Mouse (Mus musculus) hindbrain, embryonic 14.5 days (tissue): ENCODE results near the gene Zbtb41. TPM values are rescaled to one million over a fixed set of nuclear protein-coding genes. Genes with fewer than 3 reads are reported as not detected.
"Not testable (repeated sequence)": the region's sequence is repeated elsewhere in the genome, so short reads cannot be mapped to it uniquely, and the experiment has no call there.

Source experiments
- ATAC-seq: fragments of 200-750 bp; cut with Nextera tagmentation; 2 replicates; pipeline ENCODE4 v1.8.0; 2017; ENCODE audit warnings: moderate number of reproducible peaks, mild to moderate bottlenecking, moderate TSS enrichment, moderate library complexity; ENCODE audit not compliant: low FRiP score
- DNase-seq: peaks from one replicate; pipeline ENCODE4 v3.0.0-alpha.2; 2015; ENCODE audit warnings: low spot score
- H3K27ac ChIP-seq: fragments of 300-500 bp; sonication (generic); 2 replicates; pipeline ENCODE4 v1.5.1; 2014; ENCODE audit warnings: mild to moderate bottlenecking, moderate library complexity
- H3K27me3 ChIP-seq: fragments of 300-500 bp; sonication (generic); 2 replicates; pipeline ENCODE4 v1.6.1; 2014; ENCODE audit warnings: mild to moderate bottlenecking, low read length, mixed read lengths; ENCODE audit not compliant: control insufficient read depth, insufficient read depth
- H3K36me3 ChIP-seq: fragments of 300-500 bp; sonication (generic); replicated peaks from 2 replicates; pipeline ENCODE4 v1.6.1; 2014; ENCODE audit not compliant: control insufficient read depth, insufficient read depth
- H3K4me1 ChIP-seq: fragments of 300-500 bp; sonication (generic); replicated peaks from 2 replicates; pipeline ENCODE4 v1.6.1; 2014; ENCODE audit warnings: antibody characterized with exemption, low read length, mixed read lengths; ENCODE audit not compliant: control insufficient read depth, insufficient read depth
- H3K4me2 ChIP-seq: fragments of 300-500 bp; sonication (generic); replicated peaks from 2 replicates; pipeline ENCODE4 v1.6.1; 2014; ENCODE audit warnings: mild to moderate bottlenecking, moderate library complexity
- H3K4me3 ChIP-seq: fragments of 300-500 bp; sonication (generic); replicated peaks from 2 replicates; pipeline ENCODE4 v1.5.1; 2014; ENCODE audit warnings: mild to moderate bottlenecking, low read length
- H3K9ac ChIP-seq: fragments of 300-500 bp; sonication (generic); 2 replicates; pipeline ENCODE4 v1.6.1; 2014
- H3K9me3 ChIP-seq: fragments of 300-500 bp; sonication (generic); 2 replicates; pipeline ENCODE4 v1.6.1; 2016; ENCODE audit warnings: low read length; ENCODE audit not compliant: control insufficient read depth
- WGBS: fragments of 180-500 bp; shearing (Covaris S2); extraction: QIAGEN DNeasy Blood & Tissue Kit; methylation state at CpG from one replicate; pipeline ENCODE4 v1.1.7; 2014; 5-methylcytosine and 5-hydroxymethylcytosine counted together
- polyA plus RNA-seq: library from polyadenylated mRNA; unstranded; fragments of >200 nt; fragmentation: Nextera tagmentation; extraction: Ambion mirVana; gene quantifications from 2 replicates; pipeline ENCODE4 v1.2.1, GENCODE M21; 2014

Zbtb41 gene
- polyA plus RNA-seq, 1 experiment from 2014 or later: 25.5 TPM

DNA sequence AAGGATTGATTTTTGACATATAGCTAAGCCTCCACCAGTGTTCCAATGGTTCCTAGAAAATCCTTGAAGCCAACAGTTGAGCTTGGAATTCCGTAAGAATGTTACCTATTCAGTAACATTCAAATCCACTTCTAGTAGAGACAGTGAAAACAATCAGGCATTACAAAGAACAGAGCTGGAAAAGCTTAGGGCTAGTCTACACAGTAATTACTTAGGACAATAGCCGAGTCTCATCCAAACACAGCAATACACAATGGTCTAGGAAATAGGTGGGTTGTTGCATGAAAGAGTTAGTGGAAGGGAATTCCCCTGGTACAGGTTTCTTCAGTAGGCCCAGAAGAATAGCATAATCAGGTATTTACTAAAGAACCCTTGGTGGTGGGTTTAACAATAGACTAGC is 9.7 kb upstream of the Zbtb41 start:
- H3K27ac ChIP-seq, H3K9ac ChIP-seq, DNase-seq, H3K4me1 ChIP-seq, H3K36me3 ChIP-seq, H3K4me2 ChIP-seq, ATAC-seq, H3K9me3 ChIP-seq, H3K4me3 ChIP-seq, H3K27me3 ChIP-seq: not testable (repeated sequence)
- WGBS: 88% methylated on average over 2 of the region's 2 CpGs

DNA sequence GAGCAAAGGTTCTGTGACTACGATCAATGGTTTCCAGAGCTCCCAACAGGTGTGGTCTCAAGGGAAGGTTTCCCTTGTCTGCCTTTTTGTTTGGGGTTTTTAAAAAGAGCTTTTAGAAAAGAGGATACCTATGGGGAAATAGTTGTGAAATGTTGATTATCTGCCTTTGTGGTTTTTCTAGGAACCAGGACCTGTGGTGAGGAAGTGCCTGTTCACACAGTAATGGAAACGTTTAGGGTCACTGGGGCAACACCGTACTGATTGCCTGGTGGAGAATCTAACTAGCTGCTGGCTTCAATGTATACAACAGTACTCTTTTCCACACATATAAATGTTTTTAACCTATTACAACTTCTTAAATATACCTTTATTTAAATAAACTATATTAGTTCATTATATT is 8.6 kb upstream of the Zbtb41 start:
- Histone ChIP-seq H3K9ac (no peak overlapping the region), H3K4me2 (no peak overlapping the region), H3K27ac (no peak overlapping the region), H3K36me3 (no peaks in the 10 kb centered on the region), H3K4me1 (no peaks in the 10 kb centered on the region), H3K27me3 (no peaks in the 10 kb centered on the region), H3K9me3 (no peaks in the 10 kb centered on the region), H3K4me3 (no peak overlapping the region)
- 93% methylated on average over 3 of the region's 3 CpGs for WGBS
- DNase-seq (no peak), ATAC-seq (no peak)

DNA sequence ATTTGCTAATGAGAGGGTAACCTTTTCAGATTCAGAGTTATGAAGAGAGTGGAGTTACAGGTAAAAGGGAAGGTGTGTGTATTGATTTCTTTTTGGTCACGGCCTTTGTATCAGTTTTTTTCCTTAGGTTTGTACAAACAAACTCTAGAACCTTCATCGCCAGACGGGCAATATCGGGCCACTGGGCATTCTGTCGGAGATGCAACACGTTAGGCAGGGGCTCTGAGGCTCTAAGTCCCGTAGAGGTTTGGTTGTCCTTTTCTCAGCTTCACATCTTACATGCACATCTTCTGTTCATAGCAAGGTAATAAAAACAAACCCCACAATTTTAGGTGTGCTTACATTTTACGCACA is 590 bp upstream of the Zbtb41 start:
- ATAC-seq: no peak; the same call in 1 of the 2 replicates
- peak overlapping the region; percentile 78; the same call in 1 of the 2 replicates for H3K27ac ChIP-seq
- WGBS: 4% methylated on average over 8 of the region's 8 CpGs

DNA sequence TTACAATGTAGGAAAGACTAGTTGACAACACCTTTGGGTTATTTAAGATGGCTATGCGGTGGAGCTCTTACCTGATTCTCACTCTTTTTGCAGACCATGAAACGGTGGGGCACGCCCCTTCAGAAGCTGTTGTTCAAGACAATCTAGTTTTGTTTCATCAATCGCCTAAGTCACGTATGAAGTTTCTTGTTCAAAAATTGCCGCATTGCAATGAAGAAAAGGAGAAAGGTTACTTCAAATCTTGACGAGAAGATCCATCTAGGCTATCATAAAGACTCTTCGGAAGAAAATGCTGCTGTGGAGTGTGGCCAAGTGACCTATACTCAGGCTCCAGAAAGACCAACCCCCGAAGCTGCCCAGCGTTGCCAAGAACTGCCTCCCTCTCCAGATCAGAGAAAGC is 853 bp downstream of the Zbtb41 start:
- Histone ChIP-seq H3K27ac (peak overlapping the region; percentile 78; the same call in 1 of the 2 replicates), H3K9ac (peak overlapping the region; percentile 88), H3K4me2 (peak overlapping the region; percentile 78), H3K36me3 (peaks cover 17% of the 10 kb centered on the region), H3K27me3 (no peaks in the 10 kb centered on the region), H3K4me3 (peak overlapping the region; percentile 73), H3K4me1 (peaks cover 40% of the 10 kb centered on the region), H3K9me3 (no peaks in the 10 kb centered on the region)
- no peak for DNase-seq
- WGBS: 21% methylated on average over 10 of the region's 10 CpGs
- no peak for ATAC-seq

More for the DNA sequence above, 590 bp upstream of the Zbtb41 start:
- Histone ChIP-seq H3K9ac (peak overlapping the region; percentile 88), H3K27me3 (no peaks in the 10 kb centered on the region), H3K4me1 (peaks cover 34% of the 10 kb centered on the region), H3K4me3 (peak overlapping the region; percentile 73), H3K36me3 (peaks cover 13% of the 10 kb centered on the region), H3K9me3 (no peaks in the 10 kb centered on the region), H3K4me2 (peak overlapping the region; percentile 78)
- no peak for DNase-seq

DNA sequence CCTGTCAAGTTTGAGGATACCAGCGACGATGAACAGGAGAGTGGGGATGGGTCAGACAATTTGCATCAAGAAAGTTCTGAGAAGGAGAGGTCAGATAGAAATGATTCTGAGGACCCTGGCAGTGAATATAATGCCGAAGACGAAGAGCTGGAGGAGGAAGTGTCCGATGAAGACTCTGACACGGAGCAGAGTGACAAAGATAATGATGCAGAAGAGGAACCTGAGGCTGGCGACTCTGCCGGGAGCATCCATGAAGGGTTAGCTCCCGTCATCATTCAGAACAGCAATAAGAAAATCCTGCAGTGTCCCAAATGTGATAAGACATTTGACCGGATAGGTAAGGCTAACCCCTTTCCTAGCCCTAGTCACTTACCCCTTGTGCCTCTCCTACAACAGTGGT is 1.8 kb downstream of the Zbtb41 start:
- no peak for DNase-seq
- Histone ChIP-seq H3K36me3 (peaks cover 17% of the 10 kb centered on the region), H3K4me1 (peaks cover 40% of the 10 kb centered on the region), H3K27ac (no peak overlapping the region), H3K4me3 (peak overlapping the region; percentile 73), H3K9ac (peak overlapping the region; percentile 88), H3K27me3 (no peaks in the 10 kb centered on the region), H3K9me3 (no peaks in the 10 kb centered on the region), H3K4me2 (peak overlapping the region; percentile 78)
- ATAC-seq: no peak
- 44% methylated on average over 10 of the region's 10 CpGs for WGBS

DNA sequence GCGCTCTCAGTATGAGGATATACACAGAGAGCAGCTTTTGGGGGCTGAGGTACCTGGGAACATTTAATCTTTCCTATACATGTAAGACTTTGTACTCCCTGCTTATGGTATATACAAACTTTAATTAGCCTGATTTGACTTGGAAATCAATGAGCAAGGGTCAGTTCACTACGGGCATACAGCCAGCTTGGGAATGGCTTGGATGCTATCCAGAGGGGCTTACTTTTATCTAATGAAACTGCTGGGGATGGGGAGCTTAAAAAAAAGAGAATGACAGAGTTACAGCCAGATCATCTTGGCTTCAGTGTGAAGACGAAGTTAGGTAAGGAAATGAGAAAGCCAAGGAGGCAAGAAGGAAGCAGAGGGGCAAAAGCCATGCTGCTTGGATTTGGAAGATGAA is 2.9 kb downstream of the Zbtb41 start:
- DNase-seq (peak; percentile 46), ATAC-seq (no peak)
- peak overlapping the region; percentile 78 for H3K4me2 ChIP-seq
- WGBS: 31% methylated on average over 3 of the region's 3 CpGs
- peaks cover 40% of the 10 kb centered on the region for H3K4me1 ChIP-seq
- no peaks in the 10 kb centered on the region for H3K9me3 ChIP-seq
- peaks cover 27% of the 10 kb centered on the region for H3K36me3 ChIP-seq
- no peak overlapping the region for H3K27ac ChIP-seq
- no peaks in the 10 kb centered on the region for H3K27me3 ChIP-seq
- H3K4me3 ChIP-seq: peak overlapping the region; percentile 20
- peak overlapping the region; percentile 31 for H3K9ac ChIP-seq

DNA sequence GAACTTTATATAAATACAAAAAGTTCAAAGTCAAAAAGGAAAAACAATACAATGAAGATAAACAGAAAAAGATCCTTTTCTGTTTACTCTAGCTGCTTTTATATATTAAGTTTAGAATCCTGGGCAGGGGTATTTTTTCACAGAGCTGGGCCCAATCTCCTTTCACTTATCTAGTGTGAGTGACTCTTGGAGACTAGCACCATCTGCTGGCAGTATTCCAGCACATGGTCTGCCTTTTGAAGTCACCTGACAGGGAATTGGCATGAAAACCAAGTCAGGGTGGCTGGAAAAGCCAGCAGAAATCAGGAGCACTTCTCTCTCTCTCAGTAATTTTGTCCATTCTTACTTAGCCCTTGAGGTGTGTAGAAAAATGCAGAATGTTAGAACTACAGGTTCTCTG is 16.3 kb downstream of the Zbtb41 start:
- H3K4me3 ChIP-seq: no peak overlapping the region
- no peak overlapping the region for H3K27ac ChIP-seq
- no peaks in the 10 kb centered on the region for H3K9me3 ChIP-seq
- ATAC-seq (no peak; the same call in 1 of the 2 replicates), DNase-seq (peak; percentile 77)
- peaks cover 69% of the 10 kb centered on the region for H3K36me3 ChIP-seq
- H3K4me1 ChIP-seq: no peaks in the 10 kb centered on the region
- no peak overlapping the region for H3K4me2 ChIP-seq
- no peak overlapping the region for H3K9ac ChIP-seq
- H3K27me3 ChIP-seq: no peaks in the 10 kb centered on the region

DNA sequence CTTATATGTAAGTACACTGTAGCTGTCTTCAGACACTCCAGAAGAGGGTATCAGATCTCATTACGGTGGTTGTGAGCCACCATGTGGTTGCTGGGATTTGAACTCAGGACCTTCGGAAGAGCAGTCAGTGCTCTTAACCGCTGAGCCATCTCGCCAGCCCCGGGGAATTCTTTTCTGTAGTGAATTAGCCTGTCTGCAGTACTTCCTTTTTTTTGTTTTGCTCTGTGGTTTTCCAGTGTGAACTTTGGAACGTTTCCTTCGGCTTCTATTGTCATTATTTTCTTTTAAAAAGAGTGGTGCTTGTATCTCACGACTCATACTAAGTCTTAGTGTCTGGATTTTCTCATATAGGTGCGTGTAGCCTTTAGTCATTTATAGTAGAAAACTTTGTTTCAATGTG is 21.0 kb downstream of the Zbtb41 start:
- WGBS: 91% methylated on average over 9 of the region's 9 CpGs
- H3K9ac ChIP-seq, ATAC-seq: not testable (repeated sequence)

DNA sequence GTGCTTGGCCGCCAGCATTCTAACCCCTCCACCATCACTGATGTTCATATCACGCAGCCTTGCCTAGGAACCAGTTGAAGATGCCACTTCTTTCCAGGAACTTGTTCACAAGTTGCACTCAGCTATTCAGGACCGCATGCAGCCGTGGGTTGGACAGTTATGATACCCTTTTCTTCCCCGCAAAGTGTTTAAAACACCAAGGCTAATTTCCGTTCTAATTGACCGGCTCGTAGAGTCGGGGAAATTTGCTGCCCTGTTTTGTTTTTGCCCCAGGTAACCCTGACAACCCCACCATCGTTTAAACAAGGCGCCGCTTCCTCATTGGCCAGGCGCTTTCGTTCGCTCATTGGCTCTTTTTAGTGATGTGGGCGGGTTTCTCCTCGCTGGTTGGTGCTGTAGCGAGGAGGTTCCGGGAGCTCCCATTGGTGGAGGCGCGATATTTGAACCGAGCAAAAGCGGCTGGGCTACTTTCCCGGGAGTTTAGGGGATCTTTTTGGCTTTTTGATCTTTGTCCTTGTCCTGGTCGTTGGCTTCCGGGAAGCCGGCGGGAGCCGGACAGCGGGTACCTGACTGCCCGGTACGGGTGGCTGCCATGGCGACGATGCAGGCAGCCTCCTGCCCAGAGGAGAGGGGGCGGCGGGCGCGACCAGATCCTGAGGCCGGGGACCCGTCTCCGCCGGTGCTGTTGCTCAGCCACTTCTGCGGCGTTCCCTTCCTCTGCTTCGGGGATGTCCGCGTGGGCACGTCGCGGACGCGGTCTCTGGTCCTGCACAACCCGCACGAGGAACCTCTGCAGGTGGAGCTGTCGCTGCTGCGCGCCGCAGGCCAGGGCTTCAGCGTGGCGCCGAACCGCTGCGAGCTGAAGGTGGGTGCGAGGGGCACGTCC is 32.5 kb downstream of the Zbtb41 start, which contains the start of gene Aspm:
Gene Aspm, plus strand, starts transcription at position 433 of the 886 bp plus-strand sequence.
- no peaks in the 10 kb centered on the region for H3K27me3 ChIP-seq
- H3K4me1 ChIP-seq: peaks cover 9% of the 10 kb centered on the region; the same call in 1 of the 2 replicates
- no peak within 1 kb of the TSS for H3K27ac ChIP-seq
- peak within 1 kb of the TSS; percentile 58 for H3K9ac ChIP-seq
- peak; percentile 99 for ATAC-seq
- H3K36me3 ChIP-seq: 0 out of 2 replicates have a peak, but pooled peaks cover 5% of the 10 kb centered on the region
- H3K9me3 ChIP-seq: no peaks in the 10 kb centered on the region
- WGBS: under 1% methylated on average over 61 of the region's 65 CpGs
- H3K4me3 ChIP-seq: peak within 1 kb of the TSS; percentile 71
- peak; percentile 91 for DNase-seq
- H3K4me2 ChIP-seq: peak within 1 kb of the TSS; percentile 95

More for the DNA sequence above, 21.0 kb downstream of the Zbtb41 start:
- H3K27me3 ChIP-seq, H3K9me3 ChIP-seq, H3K27ac ChIP-seq, DNase-seq, H3K4me2 ChIP-seq, H3K4me3 ChIP-seq, H3K4me1 ChIP-seq: not testable (repeated sequence)
- H3K36me3 ChIP-seq: peaks cover 65% of the 10 kb centered on the region
